Mouse (Mus musculus): Measurements from ENCODE around the gene AC131692.1. TPM values are rescaled to one million over a fixed set of nuclear protein-coding genes. Genes with fewer than 3 reads are reported as not detected.

AC131692.1 gene
- total RNA-seq, 4 experiments from 2014 or later: not detected

Small RNA genes lying within 50 kb of the gene (microRNA-seq; reads per million reads assigned to microRNA genes)
- gene Mir6988: not detected

Other genes with a start within 250 kb of the AC131692.1 start
- 1 to 10 TPM; 2.7 to 4.5 (median 3.0) TPM for gene Frmd8, start 219.1 kb upstream of the AC131692.1 start, total RNA-seq (2022)
- gene Slc25a45, start 216.6 kb upstream of the AC131692.1 start, total RNA-seq (2022): 1 to 10 TPM in 3 of 4 experiments, under 1 TPM in 1; 0.80 to 1.3 (median 1.1) TPM
- gene Tigd3, start 200.3 kb upstream of the AC131692.1 start, total RNA-seq (2022): under 1 TPM; 0.12 to 0.34 (median 0.26) TPM
- gene Dpf2, start 181.4 kb upstream of the AC131692.1 start, total RNA-seq (2022): 10 to 100 TPM; 70.5 to 97.8 (median 77.4) TPM
- 1 to 10 TPM; 8.6 to 9.9 (median 8.7) TPM for gene Cdc42ep2, start 169.6 kb upstream of the AC131692.1 start, total RNA-seq (2022)
- gene Pola2, start 130.2 kb upstream of the AC131692.1 start, total RNA-seq (2022): 1 to 10 TPM; 4.5 to 9.4 (median 7.2) TPM
- not detected for gene Slc22a20, start 108.3 kb upstream of the AC131692.1 start, total RNA-seq (2022)
- gene Capn1, start 78.5 kb upstream of the AC131692.1 start, total RNA-seq (2022): 100 to 1,000 TPM in 1 of 4 experiments, 10 to 100 TPM in 3; 85.0 to 113 (median 89.0) TPM
- 10 to 100 TPM; 14.5 to 19.6 (median 18.7) TPM for gene Syvn1, start 47.8 kb upstream of the AC131692.1 start, total RNA-seq (2022)
- gene Mrpl49, start 36.6 kb upstream of the AC131692.1 start, total RNA-seq (2022): 10 to 100 TPM; 21.2 to 23.0 (median 22.3) TPM
- 100 to 1,000 TPM; 428 to 532 (median 479) TPM for gene Fau, start 36.6 kb upstream of the AC131692.1 start, total RNA-seq (2022)
- 10 to 100 TPM; 10.2 to 11.3 (median 11.0) TPM for gene Znhit2, start 33.2 kb upstream of the AC131692.1 start, total RNA-seq (2022)
- gene Tm7sf2, start 26.0 kb upstream of the AC131692.1 start, total RNA-seq (2022): 1 to 10 TPM; 2.5 to 5.5 (median 4.0) TPM
- gene Vps51, start 17.2 kb upstream of the AC131692.1 start, total RNA-seq (2022): 10 to 100 TPM; 17.0 to 23.5 (median 20.4) TPM
- gene Tmem262, start 14.4 kb upstream of the AC131692.1 start, total RNA-seq (2022): not detected
- gene Gm28374, start 12.2 kb upstream of the AC131692.1 start, total RNA-seq (2022): not detected
- gene Zfpl1, start 9.5 kb upstream of the AC131692.1 start, total RNA-seq (2022): 10 to 100 TPM; 11.0 to 15.0 (median 11.7) TPM
- not detected for gene Cdca5, start 9.4 kb upstream of the AC131692.1 start, total RNA-seq (2022)
- not detected for gene Naaladl1, start 11.4 kb downstream of the AC131692.1 start, total RNA-seq (2022)
- 10 to 100 TPM in 3 of 4 experiments, 1 to 10 TPM in 1; 8.8 to 11.4 (median 11.3) TPM for gene Sac3d1, start 24.2 kb downstream of the AC131692.1 start, total RNA-seq (2022)
- 10 to 100 TPM in 2 of 4 experiments, 1 to 10 TPM in 2; 8.0 to 10.9 (median 9.7) TPM for gene Snx15, start 33.9 kb downstream of the AC131692.1 start, total RNA-seq (2022)
- gene Batf2, start 46.6 kb downstream of the AC131692.1 start, total RNA-seq (2022): under 1 TPM; 0.24 to 0.44 (median 0.41) TPM
- 10 to 100 TPM; 68.5 to 81.8 (median 69.9) TPM for gene Arl2, start 47.1 kb downstream of the AC131692.1 start, total RNA-seq (2022)
- gene Majin, start 90.0 kb downstream of the AC131692.1 start, total RNA-seq (2022): not detected
- gene Gpha2, start 132.0 kb downstream of the AC131692.1 start, total RNA-seq (2022): not detected
- 10 to 100 TPM; 34.2 to 39.2 (median 36.4) TPM for gene Ppp2r5b, start 141.5 kb downstream of the AC131692.1 start, total RNA-seq (2022)
- 10 to 100 TPM; 16.5 to 18.9 (median 18.6) TPM for gene Atg2a, start 147.2 kb downstream of the AC131692.1 start, total RNA-seq (2022)
- 10 to 100 TPM; 24.1 to 29.2 (median 26.5) TPM for gene Ehd1, start 182.3 kb downstream of the AC131692.1 start, total RNA-seq (2022)
- gene Cdc42bpg, start 212.0 kb downstream of the AC131692.1 start, total RNA-seq (2022): 10 to 100 TPM in 1 of 4 experiments, 1 to 10 TPM in 3; 7.6 to 11.5 (median 8.5) TPM
- 1 to 10 TPM; 5.3 to 7.9 (median 6.3) TPM for gene Men1, start 240.6 kb downstream of the AC131692.1 start, total RNA-seq (2022)
- 10 to 100 TPM in 1 of 4 experiments, 1 to 10 TPM in 3; 6.9 to 10.7 (median 8.0) TPM for gene Map4k2, start 246.7 kb downstream of the AC131692.1 start, total RNA-seq (2022)

Measured in gastrocnemius, adult 8-10 months (tissue).